In genomic region chr17:46503847-46504638, GRCm38 (mm10) we compare ENCODE assay signal across 19 mouse cellular contexts. TPM values are rescaled to one million over a fixed set of nuclear protein-coding genes. Genes with fewer than 3 reads are reported as not detected.
DNase-seq lines count a peak whose midpoint lies in the region; ATAC-seq and TF ChIP-seq lines count a peak whose summit lies in the region.
"Had no signal": no experiment of that assay in that cellular context is flagged by ENCODE, and none has a peak within 500 bp of the region (broad histone marks: within the 10 kb centered on the region; RNA-seq: fewer than 3 reads in every experiment).

No protein-coding gene starts in this region.

- 0 out of 2 replicates have a peak overlapping the region, but pooled peaks have one; percentile 4 for H3K9ac ChIP-seq in midbrain, embryonic 12.5 days (replicated peaks)
- no peak overlapping the region for H3K9ac ChIP-seq in midbrain, embryonic 14.5 days (replicated peaks; ENCODE audit: low read length)
- no peak overlapping the region for H3K9ac ChIP-seq in heart, embryonic 11.5 days (ENCODE audit: low read depth, low read length)
- H3K9ac ChIP-seq: forebrain, embryonic 13.5 days; limb, embryonic 15.5 days had no signal

- no peak overlapping the region for H3K27ac ChIP-seq in midbrain, embryonic 12.5 days (replicated peaks)
- no peak overlapping the region for H3K27ac ChIP-seq in midbrain, embryonic 14.5 days (replicated peaks; ENCODE audit: low read depth, low read length)
- H3K27ac ChIP-seq in kidney, adult 2 months (ENCODE audit: insufficient read depth, low read depth, low read length): peak overlapping the region; percentile 86
- no peak overlapping the region for H3K27ac ChIP-seq in heart, embryonic 11.5 days (ENCODE audit: low read depth, low read length)
- H3K27ac ChIP-seq: forebrain, embryonic 13.5 days; limb, embryonic 15.5 days had no signal

- DNase-seq in midbrain, embryonic 14.5 days: no peak
- DNase-seq in kidney, adult 2 months: peak; percentile 96
- DNase-seq in kidney, postnatal 10 days: peak; percentile 76
- no peak for DNase-seq in frontal cortex, adult 2 months (ENCODE audit: extremely low spot score in 1 of 2, low spot score in 1 of 2)
- no peak for DNase-seq in lung, postnatal 4 days
- DNase-seq: cerebellum, adult 8-10 months; gastrocnemius, postnatal 25 days; heart, postnatal 10 days; layer of hippocampus, postnatal 36 days; lung, postnatal 10 days; right cerebral cortex, adult 18-20 months; thymus, postnatal 14 days had no signal

- H3K36me3 ChIP-seq in midbrain, embryonic 12.5 days: peaks cover 36% of the 10 kb centered on the region
- H3K36me3 ChIP-seq in midbrain, embryonic 14.5 days (ENCODE audit: control insufficient read depth, insufficient read depth, low read length): peaks cover 56% of the 10 kb centered on the region
- H3K36me3 ChIP-seq in kidney, adult 2 months (ENCODE audit: control insufficient read depth, insufficient read depth, low read length): no peaks in the 10 kb centered on the region
- H3K36me3 ChIP-seq in heart, embryonic 11.5 days (ENCODE audit: control insufficient read depth, insufficient read depth, low read length): peaks cover 4% of the 10 kb centered on the region; the same call in 1 of the 2 replicates

- WGBS in midbrain, embryonic 12.5 days: 83% methylated on average over 14 of the region's 14 CpGs
- 78% methylated on average over 14 of the region's 14 CpGs for WGBS in midbrain, embryonic 14.5 days
- WGBS in kidney, adult 2 months: 50% methylated on average over 14 of the region's 14 CpGs
- WGBS in heart, embryonic 11.5 days (ENCODE audit: insufficient replicate concordance): 75% methylated on average over 14 of the region's 14 CpGs

- H3K4me1 ChIP-seq in midbrain, embryonic 12.5 days: no peaks in the 10 kb centered on the region
- H3K4me1 ChIP-seq in midbrain, embryonic 14.5 days (ENCODE audit: control insufficient read depth, insufficient read depth, low read length): no peaks in the 10 kb centered on the region
- H3K4me1 ChIP-seq in kidney, adult 2 months (ENCODE audit: control insufficient read depth, insufficient read depth, low read length): peaks cover 21% of the 10 kb centered on the region
- no peaks in the 10 kb centered on the region for H3K4me1 ChIP-seq in heart, embryonic 11.5 days (ENCODE audit: control insufficient read depth, insufficient read depth, low read length)
- H3K4me1 ChIP-seq: forebrain, embryonic 13.5 days; limb, embryonic 15.5 days had no signal

- no peak overlapping the region for H3K4me2 ChIP-seq in midbrain, embryonic 12.5 days (replicated peaks)
- H3K4me2 ChIP-seq in midbrain, embryonic 14.5 days (ENCODE audit: low read length): no peak overlapping the region
- H3K4me2 ChIP-seq in heart, embryonic 11.5 days: no peak overlapping the region
- H3K4me2 ChIP-seq: forebrain, embryonic 13.5 days; limb, embryonic 15.5 days had no signal

- no peaks in the 10 kb centered on the region for H3K9me3 ChIP-seq in midbrain, embryonic 12.5 days
- H3K9me3 ChIP-seq in midbrain, embryonic 14.5 days (ENCODE audit: control insufficient read depth, low read length): no peaks in the 10 kb centered on the region
- no peaks in the 10 kb centered on the region for H3K9me3 ChIP-seq in heart, embryonic 11.5 days (replicated peaks; ENCODE audit: control insufficient read depth, low read length)
- H3K9me3 ChIP-seq: forebrain, embryonic 13.5 days; limb, embryonic 15.5 days had no signal

- TF ChIP-seq CTCF in kidney, adult 2 months (conservative IDR thresholded peaks at IDR 0.05; ENCODE audit: insufficient read depth, insufficient read length, low read depth, low read length): no peak

- H3K27me3 ChIP-seq in midbrain, embryonic 12.5 days: no peaks in the 10 kb centered on the region; the same call in 1 of the 2 replicates
- no peaks in the 10 kb centered on the region for H3K27me3 ChIP-seq in midbrain, embryonic 14.5 days (ENCODE audit: control insufficient read depth, insufficient read depth, low read length)
- no peaks in the 10 kb centered on the region for H3K27me3 ChIP-seq in kidney, adult 2 months (replicated peaks; ENCODE audit: control insufficient read depth, insufficient read depth, low read length)
- H3K27me3 ChIP-seq in heart, embryonic 11.5 days (ENCODE audit: control insufficient read depth, insufficient read depth, low read length): no peaks in the 10 kb centered on the region
- H3K27me3 ChIP-seq: forebrain, embryonic 13.5 days; limb, embryonic 15.5 days had no signal

- H3K4me3 ChIP-seq in midbrain, embryonic 12.5 days: no peak overlapping the region
- no peak overlapping the region for H3K4me3 ChIP-seq in midbrain, embryonic 14.5 days (replicated peaks; ENCODE audit: low read depth, low read length)
- peak overlapping the region; percentile 9; the same call in 1 of the 2 replicates for H3K4me3 ChIP-seq in kidney, adult 2 months (ENCODE audit: insufficient read depth, low read depth, low read length)
- no peak overlapping the region for H3K4me3 ChIP-seq in heart, embryonic 11.5 days (ENCODE audit: low read depth, low read length)
- H3K4me3 ChIP-seq: erythroblast, embryonic 14.5 days; forebrain, embryonic 13.5 days; limb, embryonic 15.5 days had no signal

- no peak for ATAC-seq in midbrain, embryonic 12.5 days (ENCODE audit: low FRiP score, low read depth)
- ATAC-seq in midbrain, embryonic 14.5 days (ENCODE audit: low FRiP score, low TSS enrichment): no peak
- no peak for ATAC-seq in heart, embryonic 11.5 days (replicated peaks; ENCODE audit: insufficient number of reproducible peaks, low FRiP score, low TSS enrichment)
- ATAC-seq: activated CD4-positive, CD25-positive, alpha-beta regulatory T cell, adult 4 months; forebrain, embryonic 13.5 days had no signal

- TF ChIP-seq POLR2A in kidney, adult 2 months (IDR thresholded peaks at IDR 0.05; ENCODE audit: low read depth, low read length): no peak

RNA-seq across cellular contexts. Expression of gene Dnph1, which starts 7.5 kb away (rescaled TPM):
- polyA plus RNA-seq in midbrain, embryonic 12.5 days (2016; fragmentation: Nextera tagmentation; extraction: Ambion mirVana): 53.1 and 58.0 TPM in 2 replicates
- polyA plus RNA-seq in midbrain, embryonic 14.5 days (2014; fragmentation: Nextera tagmentation; extraction: Ambion mirVana): 17.2 and 20.4 TPM in 2 replicates
- 20.7 and 22.8 TPM in 2 replicates for polyA plus RNA-seq in kidney, adult 2 months (2012; rRNA removed)
- 4.0 and 4.8 TPM in 2 replicates for polyA plus RNA-seq in frontal cortex, adult 2 months (2012; rRNA removed)
- 27.9 and 28.4 TPM in 2 replicates for polyA plus RNA-seq in heart, embryonic 11.5 days (2014; fragmentation: Nextera tagmentation; extraction: Ambion mirVana)

RNA-seq across cellular contexts. Expression of gene Ttbk1, which starts 16.6 kb away (rescaled TPM):
- 5.0 and 5.5 TPM in 2 replicates for polyA plus RNA-seq in midbrain, embryonic 12.5 days (2016; fragmentation: Nextera tagmentation; extraction: Ambion mirVana)
- polyA plus RNA-seq in midbrain, embryonic 14.5 days (2014; fragmentation: Nextera tagmentation; extraction: Ambion mirVana): 6.1 and 6.2 TPM in 2 replicates
- 1.4 and 1.6 TPM in 2 replicates for polyA plus RNA-seq in kidney, adult 2 months (2012; rRNA removed)
- polyA plus RNA-seq in frontal cortex, adult 2 months (2012; rRNA removed): 46.3 and 50.1 TPM in 2 replicates
- polyA plus RNA-seq in heart, embryonic 11.5 days (2014; fragmentation: Nextera tagmentation; extraction: Ambion mirVana): 0.04 and 0.07 TPM in 2 replicates
- polyA plus RNA-seq: liver, embryonic 16.5 days had no signal

RNA-seq across cellular contexts. Expression of gene Cul9, which starts 42.1 kb away (rescaled TPM):
- polyA plus RNA-seq in midbrain, embryonic 12.5 days (2016; fragmentation: Nextera tagmentation; extraction: Ambion mirVana): 14.3 and 15.2 TPM in 2 replicates
- 13.6 and 20.6 TPM in 2 replicates for polyA plus RNA-seq in midbrain, embryonic 14.5 days (2014; fragmentation: Nextera tagmentation; extraction: Ambion mirVana)
- polyA plus RNA-seq in kidney, adult 2 months (2012; rRNA removed): 27.0 and 32.4 TPM in 2 replicates
- 65.3 and 66.8 TPM in 2 replicates for polyA plus RNA-seq in frontal cortex, adult 2 months (2012; rRNA removed)
- polyA plus RNA-seq in heart, embryonic 11.5 days (2014; fragmentation: Nextera tagmentation; extraction: Ambion mirVana): 2.5 and 4.4 TPM in 2 replicates

RNA-seq across cellular contexts. Expression of gene Srf, which starts 51.9 kb away (rescaled TPM):
- polyA plus RNA-seq in midbrain, embryonic 12.5 days (2016; fragmentation: Nextera tagmentation; extraction: Ambion mirVana): 6.6 and 8.1 TPM in 2 replicates
- 4.2 and 5.9 TPM in 2 replicates for polyA plus RNA-seq in midbrain, embryonic 14.5 days (2014; fragmentation: Nextera tagmentation; extraction: Ambion mirVana)
- polyA plus RNA-seq in kidney, adult 2 months (2012; rRNA removed): 67.0 and 86.3 TPM in 2 replicates
- polyA plus RNA-seq in frontal cortex, adult 2 months (2012; rRNA removed): 74.8 and 82.0 TPM in 2 replicates
- polyA plus RNA-seq in heart, embryonic 11.5 days (2014; fragmentation: Nextera tagmentation; extraction: Ambion mirVana): 14.6 and 15.0 TPM in 2 replicates

Comparison
In these comparisons a context has a peak if more than half of its experiments do, and no peak if none do; other contexts are left out.
1. DNase-seq: peak in kidney, adult 2 months (single experiment) and kidney, postnatal 10 days (single experiment); none in midbrain, embryonic 14.5 days (single experiment), frontal cortex, adult 2 months (0 of 2) and lung, postnatal 4 days (0 of 2).